Mouse (Mus musculus): ENCODE data around the gene Ppp1cc.

DNA sequence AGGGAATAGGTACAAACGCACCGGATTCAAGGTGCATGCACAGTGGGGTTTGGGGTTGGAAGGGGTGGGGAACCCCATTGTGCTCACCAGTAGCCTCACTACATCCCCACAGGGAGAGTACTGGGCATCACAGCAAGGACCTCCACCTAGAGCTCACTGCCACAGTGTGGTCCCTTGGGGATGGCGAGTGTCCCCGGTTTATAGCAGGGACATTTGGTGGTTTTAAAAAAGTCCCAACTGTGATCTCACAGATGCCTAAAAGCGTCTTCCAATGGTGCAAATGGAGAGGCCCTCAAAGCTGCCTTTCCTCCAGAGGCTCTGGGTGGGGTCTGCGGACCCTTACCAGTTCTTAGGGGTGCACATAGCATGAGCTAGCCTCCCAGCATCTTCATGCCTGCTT lies 55.8 kb downstream of the Ppp1cc start:
- TF ChIP-seq CTCF (IDR thresholded peaks at IDR 0.05; ENCODE audit: insufficient read depth, low read length) (no peak), POLR2A (IDR thresholded peaks at IDR 0.05; ENCODE audit: borderline replicate concordance, extremely low read depth, low read depth, low read length) (no peak)

Data from lung, adult 2 months (tissue).